Mouse (Mus musculus) CH12.LX (cell line): ENCODE results near the gene 2810004N23Rik. TPM values are rescaled to one million over a fixed set of nuclear protein-coding genes. Genes with fewer than 3 reads are reported as not detected.

ENCODE experiments used
- DNase-seq: peaks from one replicate; pipeline ENCODE4 v3.0.0-alpha.2; 2013; ENCODE audit errors: extremely low read depth
- H3K27ac ChIP-seq: 2 replicates; pipeline ENCODE4 v1.5.1; 2012; ENCODE audit warnings: low read depth, mild to moderate bottlenecking, control low read depth, moderate library complexity; ENCODE audit not compliant: insufficient read depth
- H3K27me3 ChIP-seq: replicated peaks from 2 replicates; pipeline ENCODE3; 2012; ENCODE audit warnings: inconsistent platforms
- H3K36me3 ChIP-seq, 2 experiments: replicated peaks in 1 of 2; 2 replicates each; pipeline versions ENCODE3 to v1.6.1; 2012; ENCODE audit warnings: inconsistent platforms in 1 of 2, low read length in 1 of 2, mild to moderate bottlenecking in 1 of 2, mixed read lengths in 1 of 2, moderate library complexity in 1 of 2; ENCODE audit not compliant: control insufficient read depth in 1 of 2, insufficient read depth in 1 of 2
- H3K4me1 ChIP-seq, 2 experiments: 2 replicates each; pipeline ENCODE4 v1.6.1; 2012; ENCODE audit warnings: inconsistent platforms in 1 of 2, moderate library complexity in 1 of 2; ENCODE audit not compliant: insufficient read depth in 2 of 2, control insufficient read depth in 1 of 2
- H3K4me2 ChIP-seq: 2 replicates; pipeline ENCODE4 v1.6.1; 2012; ENCODE audit warnings: low read depth, mild to moderate bottlenecking, control low read depth; ENCODE audit not compliant: poor library complexity, insufficient read depth, severe bottlenecking
- H3K4me3 ChIP-seq, 3 experiments: fragments of 150-350 bp in 1 of 3; sonication (generic) in 1 of 3; replicated peaks in 1 of 3; 2 replicates each; pipeline versions ENCODE3 to v1.5.1; 2011 to 2012; ENCODE audit warnings: low read depth in 2 of 3, low read length in 2 of 3, mild to moderate bottlenecking in 2 of 3, moderate library complexity in 2 of 3, control low read depth in 1 of 3, improper control_type of control experiment in 1 of 3, inconsistent platforms in 1 of 3, mixed read lengths in 1 of 3; ENCODE audit not compliant: poor library complexity in 1 of 3
- H3K79me2 ChIP-seq: replicated peaks from 2 replicates; pipeline ENCODE4 v1.6.1; 2012; ENCODE audit warnings: mild to moderate bottlenecking, moderate library complexity; ENCODE audit not compliant: control insufficient read depth, poor library complexity, insufficient read depth, severe bottlenecking; ENCODE audit errors: extremely low read depth
- H3K9ac ChIP-seq: 2 replicates; pipeline ENCODE4 v1.6.1; 2012; ENCODE audit warnings: low read depth, mild to moderate bottlenecking, control low read depth, moderate library complexity; ENCODE audit not compliant: insufficient read depth
- H3K9me3 ChIP-seq: replicated peaks from 2 replicates; pipeline ENCODE3; 2012; ENCODE audit warnings: low read length, inconsistent platforms, mixed read lengths
- BHLHE40 ChIP-seq: IDR thresholded peaks from 2 replicates; pipeline ENCODE4 v1.6.1; 2011; ENCODE audit warnings: mild to moderate bottlenecking, low read depth, low read length, improper control_type of control experiment
- CHD1 ChIP-seq: IDR thresholded peaks from 2 replicates; pipeline ENCODE4 v1.6.1; 2012; ENCODE audit warnings: low read depth, low read length, improper control_type of control experiment, inconsistent platforms
- CTCF ChIP-seq, 2 experiments: IDR thresholded peaks in 1 of 2; conservative IDR thresholded peaks in 1 of 2; 2 replicates each; pipeline ENCODE4 v1.5.1; 2011 to 2012; ENCODE audit warnings: low read depth in 2 of 2, low read length in 2 of 2, improper control_type of control experiment in 1 of 2, inconsistent platforms in 1 of 2, mild to moderate bottlenecking in 1 of 2, moderate library complexity in 1 of 2
- E2F4 ChIP-seq: IDR thresholded peaks from 2 replicates; pipeline ENCODE4 v1.6.1; 2011; ENCODE audit warnings: low read depth, low read length, improper control_type of control experiment; ENCODE audit not compliant: insufficient replicate concordance
- ETS1 ChIP-seq: conservative IDR thresholded peaks from 2 replicates; pipeline ENCODE4 v1.6.1; 2012; ENCODE audit warnings: low read depth, mild to moderate bottlenecking, inconsistent platforms, low read length, improper control_type of control experiment, moderate library complexity
- HCFC1 ChIP-seq: IDR thresholded peaks from 2 replicates; pipeline ENCODE4 v1.6.1; 2012; ENCODE audit warnings: low read depth, mild to moderate bottlenecking, inconsistent platforms, low read length, improper control_type of control experiment
- JUN ChIP-seq: IDR thresholded peaks from 2 replicates; pipeline ENCODE4 v1.6.1; 2011; ENCODE audit warnings: low read depth, mild to moderate bottlenecking, low read length, improper control_type of control experiment, moderate library complexity; ENCODE audit not compliant: insufficient read depth
- JUND ChIP-seq: conservative IDR thresholded peaks from 2 replicates; pipeline ENCODE4 v1.6.1; 2011; ENCODE audit warnings: low read depth, low read length, improper control_type of control experiment
- MAFK ChIP-seq: IDR thresholded peaks from 2 replicates; pipeline ENCODE4 v1.6.1; 2011; ENCODE audit warnings: low read length, improper control_type of control experiment; ENCODE audit not compliant: insufficient replicate concordance
- MXI1 ChIP-seq: IDR thresholded peaks from 2 replicates; pipeline ENCODE4 v1.6.1; 2011; ENCODE audit warnings: mild to moderate bottlenecking, low read depth, low read length, improper control_type of control experiment
- NELFE ChIP-seq: IDR thresholded peaks from 2 replicates; pipeline ENCODE4 v1.6.1; 2011; ENCODE audit warnings: low read depth, low read length, improper control_type of control experiment
- PAX5 ChIP-seq: IDR thresholded peaks from 2 replicates; pipeline ENCODE4 v1.6.1; 2012; ENCODE audit warnings: low read length, inconsistent platforms, mixed read lengths
- SMC3 ChIP-seq: IDR thresholded peaks from 2 replicates; pipeline ENCODE4 v1.6.1; 2011; ENCODE audit warnings: low read depth, low read length, improper control_type of control experiment
- TBP ChIP-seq: conservative IDR thresholded peaks from 2 replicates; pipeline ENCODE4 v1.6.1; 2011; ENCODE audit warnings: low read depth, low read length, improper control_type of control experiment
- UBTF ChIP-seq: IDR thresholded peaks from 2 replicates; pipeline ENCODE4 v1.6.1; 2012; ENCODE audit warnings: low read depth, mild to moderate bottlenecking, inconsistent platforms, low read length, improper control_type of control experiment, moderate library complexity
- USF1 ChIP-seq: IDR thresholded peaks from 2 replicates; pipeline ENCODE4 v1.6.1; 2014; ENCODE audit warnings: low read depth, mild to moderate bottlenecking, inconsistent platforms, low read length, improper control_type of control experiment
- ZC3H11A ChIP-seq: IDR thresholded peaks from 2 replicates; pipeline ENCODE4 v1.6.1; 2012; ENCODE audit warnings: low read depth, mild to moderate bottlenecking, inconsistent platforms, low read length, improper control_type of control experiment
- ZKSCAN1 ChIP-seq: IDR thresholded peaks from 2 replicates; pipeline ENCODE4 v1.6.1; 2012; ENCODE audit warnings: low read depth, inconsistent platforms, low read length, improper control_type of control experiment, borderline replicate concordance
- dilution Hi-C: fragments of 300-500 bp; cut with MboI; formaldehyde crosslinking; loops from 2 replicates; pipeline ENCODE4 v1.14.3; 2020; ENCODE audit warnings: low sequenced_read_pairs; ENCODE audit not compliant: extremely low pct_unique_long_range_greater_than_20kb, extremely low pct_ligation_motif_present
- in situ Hi-C: fragments of 300-500 bp; cut with MboI; formaldehyde crosslinking; loops from 3 replicates; pipeline ENCODE4 v1.14.3; 2019; ENCODE audit warnings: low sequenced_read_pairs, low pct_ligation_motif_present, low pct_unique_long_range_greater_than_20kb, mixed read lengths
- polyA plus RNA-seq: library from polyadenylated mRNA; unstranded; fragments of >175 nt; gene quantifications from 2 replicates; pipeline ENCODE4 v1.2.1, GENCODE M21; 2012; ENCODE audit warnings: low read depth; ENCODE audit not compliant: insufficient read length
- total RNA-seq, 2 experiments: library from RNA; depleted of rRNA; stranded (reverse); fragments of 300-350 nt in 1 of 2; fragments of >200 nt in 1 of 2; gene quantifications; 2 replicates each; pipeline ENCODE4 v1.2.3; 2012 to 2014

Gene 2810004N23Rik
- total and polyA plus RNA-seq, 3 experiments, result 45.1 to 75.7 (median 47.6) TPM

GRCm38 (mm10) chr8:124800542-124800941 lies 62.4 kb downstream of the 2810004N23Rik start:
- H3K27ac ChIP-seq, result no peak overlapping the region
- dilution Hi-C loops, result no loop called here
- TF ChIP-seq ETS1, result no peak
- TF ChIP-seq ZKSCAN1, result no peak
- no peak for TF ChIP-seq CHD1
- no peak for TF ChIP-seq BHLHE40
- no peak for TF ChIP-seq MXI1
- no peak for TF ChIP-seq HCFC1
- TF ChIP-seq JUND, result no peak
- no peak for TF ChIP-seq MAFK
- TF ChIP-seq E2F4, result no peak

DNA sequence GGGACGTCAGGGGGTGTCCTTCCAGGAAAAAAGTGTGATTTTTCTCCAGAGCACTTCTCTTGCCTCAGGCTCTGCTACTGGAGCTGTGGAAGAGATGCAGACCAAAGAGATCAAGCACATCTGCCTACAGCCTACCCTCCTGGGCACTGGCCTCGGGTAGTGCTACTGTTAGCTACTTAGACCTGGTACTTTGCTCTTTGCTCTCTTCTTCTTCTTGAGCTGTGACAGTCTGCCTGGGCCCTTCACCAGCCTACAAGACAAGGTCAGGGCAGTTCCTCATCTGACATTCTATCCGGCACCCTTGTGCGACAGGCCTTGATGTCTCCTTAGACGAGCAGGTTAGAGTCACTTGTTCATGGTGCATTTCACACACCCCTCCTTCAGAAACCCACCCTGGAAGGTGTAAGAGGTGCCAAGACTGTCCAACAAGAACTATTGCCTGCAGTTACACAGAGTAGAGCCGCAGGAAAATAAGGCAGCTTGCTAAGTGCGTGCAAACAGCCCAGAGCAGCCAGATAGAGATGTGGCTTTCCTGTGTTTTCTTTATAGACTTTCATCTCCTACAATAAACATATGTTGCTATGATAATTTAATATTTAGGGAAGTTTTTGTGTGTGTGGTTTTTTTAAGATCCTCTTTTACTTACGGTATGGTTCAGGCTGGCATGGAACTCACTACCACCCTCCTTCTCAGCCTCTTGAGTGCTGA lies 67.0 kb downstream of the 2810004N23Rik start:
- no peak overlapping the region for H3K27ac ChIP-seq
- H3K4me1 ChIP-seq, result peaks cover 3 to 14% of the 10 kb centered on the region in 2 experiments; a peak in 3 of 4 replicates
- H3K79me2 ChIP-seq, result no peaks in the 10 kb centered on the region
- in situ Hi-C loops, result no loop called here
- H3K9me3 ChIP-seq, result peaks cover 17% of the 10 kb centered on the region
- no peak for TF ChIP-seq CTCF (conservative IDR thresholded peaks at IDR 0.05 in 1 of 2, IDR thresholded peaks at IDR 0.05 in 1 of 2; ENCODE audit: low read depth in 2 of 2, low read length in 2 of 2)
- no peak for TF ChIP-seq USF1
- no peak for TF ChIP-seq ZC3H11A
- TF ChIP-seq NELFE, result no peak
- TF ChIP-seq JUN, result no peak
- no peak for TF ChIP-seq PAX5
- TF ChIP-seq BHLHE40, result no peak
- TF ChIP-seq ETS1, result no peak
- no peak for TF ChIP-seq UBTF
- no peak for TF ChIP-seq E2F4
- TF ChIP-seq JUND, result no peak
- no peak for TF ChIP-seq SMC3
- no peak for TF ChIP-seq TBP
- no peak overlapping the region for H3K4me2 ChIP-seq
- DNase-seq, result no peak
- H3K27me3 ChIP-seq, result peaks cover 53% of the 10 kb centered on the region
- H3K36me3 ChIP-seq, result no peaks in the 10 kb centered on the region
- no peak overlapping the region for H3K4me3 ChIP-seq
- no peak overlapping the region for H3K9ac ChIP-seq
- dilution Hi-C loops, result no loop called here

More at GRCm38 (mm10) chr8:124800542-124800941, 62.4 kb downstream of the 2810004N23Rik start:
- H3K9me3 ChIP-seq, result no peaks in the 10 kb centered on the region
- H3K79me2 ChIP-seq, result no peaks in the 10 kb centered on the region
- no peaks in the 10 kb centered on the region for H3K36me3 ChIP-seq
- H3K27me3 ChIP-seq, result peaks cover 52% of the 10 kb centered on the region
- peaks cover 3 to 14% of the 10 kb centered on the region in 2 experiments for H3K4me1 ChIP-seq
- H3K4me2 ChIP-seq, result no peak overlapping the region
- no peak overlapping the region for H3K4me3 ChIP-seq
- H3K9ac ChIP-seq, result no peak overlapping the region
- in situ Hi-C loops, result no loop called here
- DNase-seq, result no peak
